Mouse (Mus musculus) embryo, embryonic 9.5 days (tissue): Measurements from ENCODE around the gene Gimap1.

ENCODE experiments used
- DNase-seq: peaks from one replicate; pipeline ENCODE4 v3.0.0-alpha.2; 2017; ENCODE audit errors: extremely low spot score

Gene Gimap1

DNA sequence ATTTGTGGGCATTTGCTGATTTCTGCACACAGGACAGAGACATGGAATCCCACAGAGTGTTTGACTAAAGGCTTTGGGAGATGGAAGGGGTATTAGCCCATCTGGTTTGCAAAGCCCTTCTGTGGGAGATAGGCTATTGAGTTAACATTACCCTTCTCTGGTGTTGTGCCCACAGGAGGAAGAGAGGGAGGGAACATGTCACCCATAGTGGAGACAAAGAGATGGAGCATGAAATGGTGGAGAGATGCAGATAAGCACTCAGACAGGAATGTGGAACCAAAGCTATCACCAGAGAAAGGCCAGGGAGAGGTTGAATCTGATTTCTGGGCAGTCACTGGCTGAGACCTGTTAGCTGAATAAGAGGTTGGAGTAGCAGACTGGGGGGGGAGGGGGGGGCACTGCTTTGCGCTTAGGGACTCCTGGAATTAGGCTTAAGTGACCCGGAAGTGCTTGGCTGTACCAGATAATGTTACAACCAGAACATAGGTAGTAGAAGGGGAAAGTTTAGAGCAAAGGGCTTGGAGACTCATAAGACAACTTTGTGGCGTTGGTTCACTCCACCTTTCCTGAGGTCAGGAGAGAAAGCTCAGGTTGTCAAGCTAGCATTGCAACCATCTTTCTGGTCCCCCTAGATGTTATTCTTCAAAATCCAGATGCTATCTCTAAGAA lies 1.8 kb downstream of the Gimap1 start:
- no peak for DNase-seq

DNA sequence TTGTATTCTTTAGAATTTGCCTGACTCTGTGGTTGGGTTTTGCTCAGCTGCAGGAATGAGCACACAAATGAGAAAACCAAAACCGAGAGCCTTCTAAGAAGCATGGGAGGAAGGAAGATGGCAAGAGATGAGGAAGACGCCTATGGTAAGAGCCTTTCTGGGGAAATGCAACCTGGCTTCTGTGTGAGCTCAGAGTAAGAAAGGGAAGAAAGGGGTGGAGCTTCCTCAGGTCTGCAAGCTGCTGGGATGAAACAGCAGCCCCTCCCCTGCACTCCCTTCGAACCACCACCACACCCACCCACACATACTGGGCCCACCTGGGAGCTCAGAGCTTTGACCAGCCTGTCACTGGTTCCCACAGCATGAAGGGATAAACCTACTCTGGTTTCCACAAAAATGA lies 2.4 kb downstream of the Gimap1 start:
- no peak for DNase-seq

GRCm38 (mm10) chr6:48741711-48742206 lies 2.9 kb downstream of the Gimap1 start:
- no peak for DNase-seq

DNA sequence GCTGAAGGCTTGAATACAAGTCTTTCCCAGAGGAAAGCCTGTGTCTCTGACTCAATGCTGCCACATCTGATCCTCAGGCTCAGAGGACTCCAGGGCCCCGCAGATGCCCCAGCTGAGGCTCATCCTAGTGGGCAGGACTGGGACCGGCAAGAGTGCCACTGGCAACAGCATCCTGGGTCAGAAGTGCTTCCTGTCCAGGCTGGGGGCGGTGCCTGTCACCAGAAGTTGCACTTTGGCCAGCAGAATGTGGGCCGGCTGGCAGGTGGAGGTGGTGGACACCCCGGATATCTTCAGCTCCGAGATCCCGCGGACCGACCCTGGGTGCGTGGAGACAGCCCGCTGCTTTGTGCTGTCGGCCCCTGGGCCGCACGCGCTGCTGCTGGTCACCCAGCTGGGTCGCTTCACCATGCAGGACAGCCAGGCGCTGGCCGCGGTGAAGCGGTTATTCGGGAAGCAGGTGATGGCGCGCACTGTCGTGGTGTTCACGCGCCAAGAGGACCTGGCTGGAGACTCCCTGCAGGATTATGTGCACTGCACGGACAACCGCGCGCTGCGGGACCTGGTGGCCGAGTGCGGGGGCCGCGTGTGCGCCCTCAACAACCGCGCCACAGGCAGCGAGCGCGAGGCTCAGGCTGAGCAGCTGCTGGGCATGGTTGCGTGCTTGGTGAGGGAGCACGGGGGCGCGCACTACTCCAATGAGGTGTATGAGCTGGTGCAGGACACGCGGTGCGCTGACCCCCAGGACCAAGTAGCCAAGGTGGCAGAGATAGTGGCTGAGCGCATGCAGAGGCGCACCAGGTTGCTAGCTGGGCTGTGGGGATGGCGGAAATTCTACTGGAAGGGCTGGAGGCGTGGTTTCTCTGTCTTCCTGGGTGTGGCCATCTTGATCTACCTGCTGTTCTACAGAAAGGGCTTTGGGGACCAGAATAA lies 3.8 kb downstream of the Gimap1 start:
- DNase-seq = peak; percentile 38

DNA sequence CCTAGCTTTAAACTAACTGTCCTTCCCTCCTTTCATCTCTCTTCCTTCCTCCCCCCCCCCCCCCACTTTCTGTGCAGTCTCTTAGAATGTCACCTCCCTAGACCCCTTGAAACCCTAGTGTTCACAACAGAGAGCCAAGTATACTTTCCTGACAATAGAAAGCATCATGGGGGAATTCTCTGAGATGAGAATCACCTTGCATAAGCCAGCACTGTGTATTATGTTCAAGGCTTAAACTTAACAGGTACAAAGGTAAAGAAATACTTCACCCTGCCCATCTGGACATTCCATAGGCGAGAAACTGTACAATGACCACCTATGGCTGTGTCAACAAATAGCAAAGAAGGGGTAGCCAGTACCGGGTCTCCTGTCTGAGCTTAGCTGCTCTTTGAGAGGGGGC lies 6.6 kb downstream of the Gimap1 start:
- no peak for DNase-seq

DNA sequence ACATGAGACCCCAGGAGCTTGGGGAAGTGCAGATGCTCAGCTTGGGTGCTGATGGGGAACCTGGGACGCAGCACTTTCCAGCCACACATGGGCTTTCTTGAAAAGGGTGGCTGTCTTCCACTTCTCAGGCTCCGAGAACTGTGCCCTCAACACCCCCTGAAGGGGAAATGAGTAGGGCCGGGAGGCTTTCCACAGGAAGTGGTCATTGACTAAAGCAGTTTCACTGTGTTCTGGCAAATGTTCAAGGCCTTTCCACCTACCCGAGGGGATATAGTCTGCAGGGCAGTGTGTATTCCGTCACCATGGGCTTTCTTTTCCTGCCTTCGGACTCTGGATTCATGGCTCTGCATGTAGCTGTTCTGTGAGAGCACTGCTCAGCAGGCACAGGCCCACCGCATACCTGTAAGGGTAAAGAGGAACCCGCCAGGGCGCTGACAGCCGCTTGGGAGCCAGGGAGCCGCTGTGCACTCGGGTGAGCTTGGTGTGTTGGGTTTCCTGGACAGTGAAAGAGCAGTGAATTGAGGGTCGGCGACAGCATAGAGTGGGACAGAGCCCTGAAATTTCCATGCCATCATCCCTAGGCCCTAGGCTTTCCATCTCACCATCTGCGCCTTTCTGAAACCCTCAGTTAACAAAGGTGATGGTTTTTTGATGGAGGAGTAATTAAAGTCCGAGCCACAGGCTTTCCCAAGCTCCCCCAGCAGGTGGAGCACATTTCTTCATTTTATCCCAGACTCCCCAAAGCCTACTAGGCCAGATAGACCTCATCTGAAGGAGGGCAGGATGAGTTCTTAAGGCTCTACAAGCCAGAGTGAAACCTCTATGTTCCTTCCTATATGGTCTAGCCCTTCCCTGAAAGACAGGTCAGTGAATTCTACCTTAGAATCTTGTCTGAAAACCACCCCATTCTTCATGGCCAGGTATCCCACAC lies 7.4 kb downstream of the Gimap1 start, which contains the start of gene Gimap5:
TSS of gene Gimap5 (plus strand) at position 239 of the 931 bp plus-strand sequence.
- peak; percentile 20 for DNase-seq

DNA sequence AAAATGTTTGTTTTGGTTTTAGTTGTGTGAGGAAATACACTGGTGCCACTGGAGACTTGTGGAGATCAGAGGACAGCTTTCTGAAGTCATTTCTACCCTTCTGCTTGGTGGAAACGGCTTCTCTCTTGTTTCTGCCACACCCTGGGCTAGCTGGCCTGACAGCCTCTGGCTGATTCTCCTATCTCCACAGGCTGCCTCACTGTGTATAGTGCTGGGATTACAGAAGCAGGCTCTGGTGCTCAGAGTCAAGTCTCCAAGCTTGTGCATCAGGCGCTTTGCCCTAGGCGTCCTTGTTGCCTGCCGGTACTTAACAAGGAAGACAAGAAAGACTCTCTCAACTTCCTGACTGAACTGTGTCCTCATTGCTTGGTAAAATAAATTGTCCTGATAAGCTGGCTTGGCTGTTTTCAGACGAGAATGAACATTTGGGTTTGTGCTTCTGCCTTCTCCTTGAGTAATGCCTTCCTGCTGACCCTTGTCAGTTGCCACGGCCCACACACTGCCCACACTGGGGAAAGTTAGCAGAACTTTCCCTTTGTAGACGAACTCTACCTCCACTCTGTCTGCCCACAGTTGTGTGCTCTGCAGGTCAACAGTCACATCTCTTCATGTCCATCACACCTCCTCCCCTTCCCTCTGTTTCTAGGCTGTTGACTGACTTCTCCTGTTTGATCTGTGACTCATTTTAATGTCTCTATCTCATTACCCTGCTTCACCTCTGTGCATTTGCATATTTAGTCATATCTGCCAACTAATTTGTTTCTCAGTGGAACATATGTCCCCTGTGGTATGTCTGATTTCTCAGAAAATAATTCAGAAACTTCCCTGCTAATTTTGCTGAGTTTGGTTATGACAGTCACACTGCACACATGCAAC lies 8.5 kb downstream of the Gimap1 start:
- DNase-seq = no peak

DNA sequence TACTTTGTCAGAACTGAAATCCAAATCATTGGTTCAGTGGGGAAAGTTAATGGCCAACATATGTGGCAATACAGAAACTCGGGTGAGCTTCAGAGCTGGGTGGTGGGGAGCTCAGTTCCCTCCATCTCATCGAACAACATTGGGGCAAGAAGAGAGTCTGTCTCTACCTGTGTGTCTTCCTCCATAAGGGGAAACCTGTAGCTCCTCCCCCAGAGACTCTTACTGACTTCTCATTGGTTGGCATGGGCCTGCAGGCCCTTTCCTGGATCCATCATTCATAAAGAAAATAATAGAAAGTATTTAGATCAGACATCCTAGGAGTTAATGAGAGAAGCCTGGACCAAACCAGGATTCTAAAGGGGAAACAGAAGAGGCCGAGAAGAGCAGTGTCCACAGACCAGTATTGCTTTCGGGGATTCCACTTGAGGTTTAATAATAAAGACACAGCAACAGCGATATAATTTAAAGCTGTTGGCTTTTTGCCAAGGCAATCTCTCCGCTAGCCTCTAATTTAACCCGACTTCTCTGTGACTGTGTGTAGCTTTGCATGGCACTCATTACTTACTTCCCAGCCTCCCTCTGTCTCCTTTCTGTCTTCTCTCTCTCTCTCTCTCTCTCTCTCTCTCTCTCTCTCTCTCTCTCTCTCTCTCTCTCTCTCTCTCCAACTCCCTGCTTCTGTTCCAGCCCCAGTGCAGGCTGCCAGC lies 24.9 kb downstream of the Gimap1 start:
- no peak for DNase-seq

DNA sequence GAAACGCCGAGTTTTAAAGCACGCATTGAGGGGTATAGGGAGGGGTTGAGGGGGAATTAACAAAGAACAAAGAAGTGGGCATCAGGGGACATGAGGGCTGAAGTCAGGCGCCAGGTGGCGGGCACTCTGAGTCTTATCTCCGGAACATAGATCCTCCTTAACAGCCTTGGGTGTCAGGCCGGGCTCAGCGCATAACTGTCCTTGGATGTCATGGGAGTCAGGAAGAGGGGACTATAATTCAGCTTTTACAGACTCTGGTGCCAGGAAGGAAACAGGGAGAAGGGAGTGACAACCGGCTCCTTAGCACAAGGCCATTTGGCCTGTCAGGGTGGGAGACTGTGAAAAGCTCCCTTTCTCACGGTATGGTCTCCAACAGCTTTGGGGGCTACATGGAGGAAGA lies 25.6 kb downstream of the Gimap1 start:
- no peak for DNase-seq

GRCm38 (mm10) chr6:48768178-48768869 lies 29.5 kb downstream of the Gimap1 start:
- DNase-seq = no peak

DNA sequence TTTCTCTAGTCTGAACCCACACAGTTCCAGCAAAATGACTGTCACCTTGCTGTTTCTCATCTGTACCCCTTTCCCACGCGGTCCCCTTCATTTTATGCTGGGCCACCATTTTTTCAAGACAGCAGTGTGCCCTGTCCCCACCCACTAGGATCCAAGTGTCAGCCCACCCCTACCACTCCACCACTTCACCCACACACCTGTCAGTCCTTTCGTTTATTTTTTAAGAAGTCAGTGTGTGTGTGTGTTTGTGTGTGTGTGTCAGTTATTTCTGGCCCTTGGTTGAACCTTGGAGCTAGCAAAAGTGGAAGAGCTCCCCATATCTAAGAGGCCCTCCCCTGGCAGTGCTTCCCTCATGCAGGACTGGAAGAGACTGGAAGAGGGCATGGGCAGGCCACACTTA lies 30.1 kb downstream of the Gimap1 start:
- DNase-seq = no peak

- DNase-seq = no peak
Measured at GRCm38 (mm10) chr6:48770696-48771095, 31.8 kb downstream of the Gimap1 start, which contains the start of gene Gimap3. Gimap3 (minus strand) TSS chr6:48770851.

DNA sequence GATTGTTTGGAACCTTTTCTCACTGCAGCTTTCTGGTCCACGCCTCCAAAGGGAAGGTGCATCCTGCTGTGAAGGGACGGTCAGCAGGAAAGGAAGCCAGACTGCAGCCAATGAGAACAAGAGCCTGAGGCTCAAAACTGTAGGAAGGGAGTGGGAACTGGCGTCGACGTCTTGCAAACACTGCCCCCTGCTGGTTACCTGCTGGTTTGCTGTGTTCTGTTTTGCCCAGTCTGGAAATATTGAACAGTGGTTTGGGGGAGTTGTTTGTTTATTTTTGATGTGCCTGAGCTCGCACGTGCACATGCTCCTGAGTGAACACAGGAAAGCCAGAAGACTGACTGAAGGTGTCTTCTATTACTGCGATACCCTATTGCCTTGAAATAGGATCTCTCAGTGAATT lies 33.2 kb downstream of the Gimap1 start:
- DNase-seq = peak; percentile 77

GRCm38 (mm10) chr6:48784406-48784805 lies 45.6 kb downstream of the Gimap1 start:
- DNase-seq = no peak

DNA sequence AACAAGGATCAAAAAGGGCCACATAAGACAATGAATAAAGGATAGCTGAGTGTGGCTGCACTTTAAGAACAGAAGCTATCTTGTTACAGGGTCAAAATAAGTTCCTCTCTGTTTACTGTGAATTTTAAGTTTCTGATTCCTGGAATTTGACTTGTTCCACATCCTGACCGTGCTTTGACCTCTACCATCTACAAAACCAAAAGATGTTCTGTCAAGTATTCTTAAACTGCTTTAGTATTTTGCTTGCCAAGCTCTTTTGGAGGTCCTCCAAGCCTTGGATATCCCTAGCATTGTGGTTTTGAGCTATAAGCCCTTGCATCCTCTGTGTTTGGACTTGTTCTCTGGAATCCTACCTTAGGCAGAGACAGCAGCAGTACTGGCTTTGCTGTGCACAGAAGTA lies 46.3 kb downstream of the Gimap1 start:
- DNase-seq = no peak

GRCm38 (mm10) chr6:48785601-48786000 lies 46.7 kb downstream of the Gimap1 start:
- DNase-seq = no peak

- DNase-seq = no peak
Measured at GRCm38 (mm10) chr6:48787867-48788266, 49.0 kb downstream of the Gimap1 start.
